Comparison of ENCODE assay signal across 10 mouse cellular contexts in the genomic region with DNA sequence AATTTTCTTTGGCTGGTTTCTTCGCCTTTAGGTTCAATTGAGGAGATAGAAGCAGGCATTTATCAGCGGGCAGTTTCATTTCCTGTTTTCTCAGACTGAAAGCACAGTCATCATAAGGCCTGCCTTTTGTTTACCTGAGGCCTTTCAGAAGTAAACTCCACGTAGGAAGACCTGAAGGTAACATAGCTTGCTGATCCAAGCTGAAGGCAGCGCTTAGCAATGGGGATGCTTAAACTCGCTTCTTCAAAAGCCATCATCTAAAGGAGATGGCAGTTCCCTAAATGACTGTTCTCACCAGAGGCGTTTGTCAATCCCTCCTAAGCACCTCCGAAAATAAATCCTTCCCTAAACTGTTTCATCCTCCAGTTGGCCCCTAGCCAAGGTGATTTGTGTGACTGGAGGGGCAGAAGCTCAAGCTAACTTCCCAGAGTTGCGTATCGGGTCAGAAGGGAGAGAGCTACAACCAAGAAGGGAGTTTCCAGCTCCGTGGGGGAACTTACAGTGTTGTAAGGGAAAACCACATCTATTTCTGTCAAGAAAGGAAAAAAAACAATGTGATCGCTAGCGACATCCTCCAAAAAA. TPM values are rescaled to one million over a fixed set of nuclear protein-coding genes. Genes with fewer than 3 reads are reported as not detected.
DNase-seq lines count a peak whose midpoint lies in the region; ATAC-seq and TF ChIP-seq lines count a peak whose summit lies in the region.
"Had no signal": no experiment of that assay in that cellular context is flagged by ENCODE, and none has a peak within 500 bp of the region (broad histone marks: within the 10 kb centered on the region; RNA-seq: fewer than 3 reads in every experiment).

No protein-coding gene starts in this region.

- H3K9me3 ChIP-seq in heart, postnatal 0 days (replicated peaks; ENCODE audit: control insufficient read depth, low read length): no peaks in the 10 kb centered on the region
- H3K9me3 ChIP-seq: forebrain, embryonic 12.5 days; midbrain, embryonic 12.5 days had no signal

- peak; percentile 79 for ATAC-seq in activated CD4-positive, CD25-positive, alpha-beta regulatory T cell, adult 4 months
- no peak for ATAC-seq in heart, postnatal 0 days (ENCODE audit: insufficient read depth, low read depth)

- TF ChIP-seq CTCF in heart, postnatal 0 days (IDR thresholded peaks at IDR 0.05; ENCODE audit: low read depth): no peak

- peak; percentile 69 for DNase-seq in layer of hippocampus, adult 9-11 months
- no peak for DNase-seq in layer of hippocampus, adult 9-10 months (ENCODE audit: low spot score)
- no peak for DNase-seq in heart, postnatal 0 days (ENCODE audit: low spot score)
- DNase-seq in naive thymus-derived CD4-positive, alpha-beta T cell, adult 2 months (ENCODE audit: low read depth): peak; percentile 55
- no peak for DNase-seq in embryo, embryonic 10.5 days (ENCODE audit: low spot score)
- DNase-seq in frontal cortex, postnatal 14 days (ENCODE audit: low spot score in 2 of 2): no peak
- no peak for DNase-seq in adrenal gland, postnatal 4 days (ENCODE audit: low spot score in 2 of 2)

- 0 out of 2 replicates have a peak overlapping the region, but pooled peaks have one; percentile 31 for H3K4me2 ChIP-seq in heart, postnatal 0 days (ENCODE audit: low read depth, low read length)
- H3K4me2 ChIP-seq: forebrain, embryonic 12.5 days; midbrain, embryonic 12.5 days had no signal

- H3K4me3 ChIP-seq in heart, postnatal 0 days (ENCODE audit: low read depth, low read length): no peak overlapping the region
- H3K4me3 ChIP-seq: forebrain, embryonic 12.5 days; midbrain, embryonic 12.5 days had no signal

- TF ChIP-seq EP300 in heart, postnatal 0 days (IDR thresholded peaks at IDR 0.05; ENCODE audit: low read depth): no peak

- WGBS in heart, postnatal 0 days: 28% methylated on average over 12 of the region's 12 CpGs

- no peaks in the 10 kb centered on the region for H3K36me3 ChIP-seq in heart, postnatal 0 days (replicated peaks; ENCODE audit: control insufficient read depth, insufficient read depth, low read length)
- H3K36me3 ChIP-seq: forebrain, embryonic 12.5 days; midbrain, embryonic 12.5 days had no signal

- H3K4me1 ChIP-seq in heart, postnatal 0 days (ENCODE audit: control insufficient read depth, insufficient read depth): peaks cover 47% of the 10 kb centered on the region
- H3K4me1 ChIP-seq: forebrain, embryonic 12.5 days had no signal

- H3K27me3 ChIP-seq in heart, postnatal 0 days (ENCODE audit: control insufficient read depth, insufficient read depth, low read length): no peaks in the 10 kb centered on the region
- H3K27me3 ChIP-seq: forebrain, embryonic 12.5 days had no signal

- H3K27ac ChIP-seq in heart, postnatal 0 days (ENCODE audit: low read depth): peak overlapping the region; percentile 76
- H3K27ac ChIP-seq: forebrain, embryonic 12.5 days; midbrain, embryonic 12.5 days had no signal

- H3K9ac ChIP-seq in heart, postnatal 0 days (replicated peaks; ENCODE audit: low read depth, low read length): no peak overlapping the region
- H3K9ac ChIP-seq: forebrain, embryonic 12.5 days; midbrain, embryonic 12.5 days had no signal

RNA-seq across cellular contexts. Expression of a gene that starts 13.0 kb away (rescaled TPM):
- 10 to 100 TPM; 11.5 to 11.9 TPM for polyA plus RNA-seq in activated CD4-positive, CD25-positive, alpha-beta regulatory T cell, adult 4 months (2017; shearing (Covaris generic))
- 302 and 348 TPM in 2 replicates for total RNA-seq in heart, postnatal 0 days (2014; rRNA removed; ENCODE audit: low replicate concordance)
- polyA plus RNA-seq in heart, postnatal 0 days (2015; fragmentation: Nextera tagmentation; extraction: Ambion mirVana): 62.6 and 69.9 TPM in 2 replicates
- total RNA-seq in adrenal gland, postnatal 4 days (2021): 100 to 1,000 TPM; 152 to 160 TPM

RNA-seq across cellular contexts. Expression of a gene that starts 27.5 kb away (rescaled TPM):
- polyA plus RNA-seq in activated CD4-positive, CD25-positive, alpha-beta regulatory T cell, adult 4 months (2017; shearing (Covaris generic)): under 1 TPM in 1 of 2 experiments, not detected in 1; 0.41 TPM
- 1.3 and 1.4 TPM in 2 replicates for total RNA-seq in heart, postnatal 0 days (2014; rRNA removed; ENCODE audit: low replicate concordance)
- polyA plus RNA-seq in heart, postnatal 0 days (2015; fragmentation: Nextera tagmentation; extraction: Ambion mirVana): 0.60 and 0.86 TPM in 2 replicates
- 1 to 10 TPM; 7.9 to 8.4 TPM for total RNA-seq in adrenal gland, postnatal 4 days (2021)

RNA-seq across cellular contexts. Expression of a gene that starts 42.4 kb away (rescaled TPM):
- 10 to 100 TPM; 52.5 to 58.8 TPM for polyA plus RNA-seq in activated CD4-positive, CD25-positive, alpha-beta regulatory T cell, adult 4 months (2017; shearing (Covaris generic))
- total RNA-seq in heart, postnatal 0 days (2014; rRNA removed; ENCODE audit: low replicate concordance): 16.6 and 27.0 TPM in 2 replicates
- 38.3 and 39.6 TPM in 2 replicates for polyA plus RNA-seq in heart, postnatal 0 days (2015; fragmentation: Nextera tagmentation; extraction: Ambion mirVana)
- 10 to 100 TPM; 47.4 to 49.9 TPM for total RNA-seq in adrenal gland, postnatal 4 days (2021)

Comparison
In these comparisons a context has a peak if more than half of its experiments do, and no peak if none do; other contexts are left out.
1. DNase-seq: peak in layer of hippocampus, adult 9-11 months (single experiment) and naive thymus-derived CD4-positive, alpha-beta T cell, adult 2 months (single experiment); none in layer of hippocampus, adult 9-10 months (single experiment), heart, postnatal 0 days (single experiment), embryo, embryonic 10.5 days (single experiment), frontal cortex, postnatal 14 days (0 of 2) and adrenal gland, postnatal 4 days (0 of 2).